Mouse (Mus musculus) liver, adult 2 months (tissue): ENCODE measurements around the gene Cxcr5. TPM values are rescaled to one million over a fixed set of nuclear protein-coding genes. Genes with fewer than 3 reads are reported as not detected.

ENCODE experiments used
- DNase-seq: peaks from one replicate; pipeline ENCODE4 v3.0.0-alpha.2; 2011; ENCODE audit warnings: low read depth, low spot score; ENCODE audit errors: extremely low read depth
- H3K27ac ChIP-seq: fragments of 200-500 bp; replicated peaks from 2 replicates; pipeline ENCODE4 v1.5.1; 2012; ENCODE audit warnings: low read depth, mild to moderate bottlenecking, control low read depth, inconsistent platforms, low read length; ENCODE audit not compliant: insufficient read depth
- H3K27me3 ChIP-seq: fragments of 200-500 bp; 2 replicates; pipeline ENCODE4 v1.6.1; 2012; ENCODE audit warnings: mild to moderate bottlenecking, moderate library complexity, low read length, inconsistent platforms; ENCODE audit not compliant: control insufficient read depth, insufficient read depth
- H3K36me3 ChIP-seq: fragments of 200-500 bp; 2 replicates; pipeline ENCODE4 v1.6.1; 2012; ENCODE audit warnings: low read length, inconsistent platforms; ENCODE audit not compliant: control insufficient read depth, insufficient read depth
- H3K4me1 ChIP-seq: fragments of 200-500 bp; 2 replicates; pipeline ENCODE4 v1.6.1; 2011; ENCODE audit warnings: low read length; ENCODE audit not compliant: control insufficient read depth, insufficient read depth
- H3K4me3 ChIP-seq: fragments of 200-500 bp; 2 replicates; pipeline ENCODE4 v1.5.1; 2011; ENCODE audit warnings: low read depth, mild to moderate bottlenecking, control low read depth, low read length, moderate library complexity; ENCODE audit not compliant: insufficient read depth
- H3K79me2 ChIP-seq: fragments of 200-500 bp; 2 replicates; pipeline ENCODE4 v1.6.1; 2012; ENCODE audit warnings: inconsistent platforms, mild to moderate bottlenecking, low read length, moderate library complexity; ENCODE audit not compliant: control insufficient read depth, insufficient read depth
- H3K9ac ChIP-seq: fragments of 200-500 bp; 2 replicates; pipeline ENCODE4 v1.6.1; 2012; ENCODE audit warnings: low read depth, mild to moderate bottlenecking, control low read depth, inconsistent platforms, low read length
- CTCF ChIP-seq: fragments of 200-500 bp; IDR thresholded peaks from 2 replicates; pipeline ENCODE4 v1.5.1; 2011; ENCODE audit warnings: low read depth, low read length, control low read depth
- POLR2A ChIP-seq: fragments of 200-500 bp; IDR thresholded peaks from 2 replicates; pipeline ENCODE4 v1.6.1; 2011; ENCODE audit warnings: low read length, control low read depth; ENCODE audit not compliant: insufficient read depth; ENCODE audit errors: extremely low read depth
- WGBS: fragments of 180-500 bp; shearing (Covaris S2); methylation state at CpG from one replicate; pipeline ENCODE4 v1.1.7; 2018; 5-methylcytosine and 5-hydroxymethylcytosine counted together
- polyA plus RNA-seq: library from polyadenylated mRNA; depleted of rRNA; stranded (reverse); fragments of >200 nt; gene quantifications from 2 replicates; pipeline ENCODE4 v1.2.3, GENCODE M21; 2012
- total RNA-seq: library from RNA; depleted of rRNA; stranded (reverse); fragments of >200 nt; gene quantifications from 2 replicates; pipeline ENCODE4 v1.2.3, GENCODE M21; 2014

Cxcr5 gene
- total and polyA plus RNA-seq, 2 experiments: 0.18 to 1.4 TPM

DNA sequence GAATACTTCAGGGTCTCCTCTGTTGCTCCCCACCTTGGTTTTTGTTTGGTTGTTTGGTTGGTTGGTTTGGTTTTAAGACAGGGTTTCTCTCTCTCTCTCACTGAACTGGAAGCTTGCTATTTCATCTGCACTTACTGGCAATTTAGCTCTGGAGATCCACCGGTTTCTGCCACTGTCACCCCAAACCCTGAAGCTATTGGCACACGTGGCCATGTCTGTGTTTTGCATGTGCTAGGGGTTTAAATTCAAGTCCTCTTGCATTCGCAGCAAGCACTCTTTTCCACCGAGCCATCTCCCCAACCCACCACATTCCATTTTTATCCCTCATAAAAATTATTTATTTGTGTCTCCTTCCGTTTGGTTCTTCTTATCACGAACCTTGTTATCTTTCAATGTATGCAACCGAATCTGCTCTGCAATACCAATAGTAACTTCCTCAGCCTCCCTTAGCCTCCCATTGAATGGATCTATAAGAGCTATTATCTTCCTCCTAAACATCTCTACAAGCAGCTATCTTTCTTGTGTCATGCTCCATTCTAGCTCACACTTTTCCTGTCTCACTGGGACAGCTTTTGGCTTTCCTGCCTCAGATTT lies 30.0 kb upstream of the Cxcr5 start:
- Histone ChIP-seq H3K79me2 (no peaks in the 10 kb centered on the region), H3K9ac (no peak overlapping the region), H3K27me3 (no peaks in the 10 kb centered on the region), H3K4me3 (no peak overlapping the region), H3K36me3 (no peaks in the 10 kb centered on the region), H3K4me1 (peaks cover 2% of the 10 kb centered on the region), H3K27ac (no peak overlapping the region)
- TF ChIP-seq POLR2A (no peak), CTCF (no peak)
- no peak for DNase-seq
- 76% methylated on average over 7 of the region's 7 CpGs for WGBS

DNA sequence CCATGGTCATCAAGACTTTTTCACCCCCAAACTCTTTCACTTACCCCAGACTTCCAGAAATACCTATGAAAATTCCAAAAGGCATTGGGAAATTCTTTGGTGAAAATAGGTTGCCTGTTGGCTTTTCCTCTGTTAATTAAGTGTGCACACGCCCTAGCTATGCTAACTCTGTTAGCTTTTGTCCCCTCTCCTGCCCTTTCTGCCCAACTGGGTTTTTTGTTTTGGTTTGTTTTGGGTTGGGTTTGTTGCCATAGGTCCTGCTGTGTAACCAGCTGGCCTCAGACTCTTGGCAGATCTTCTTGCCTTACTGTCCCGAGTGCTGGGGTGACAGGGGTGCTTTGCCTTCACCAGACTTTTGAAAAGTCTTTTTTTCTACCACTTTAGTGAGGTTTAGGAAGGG lies 29.3 kb upstream of the Cxcr5 start:
- Histone ChIP-seq H3K4me3 (no peak overlapping the region), H3K27ac (no peak overlapping the region), H3K9ac (no peak overlapping the region), H3K27me3 (no peaks in the 10 kb centered on the region), H3K79me2 (no peaks in the 10 kb centered on the region), H3K4me1 (peaks cover 2% of the 10 kb centered on the region), H3K36me3 (no peaks in the 10 kb centered on the region)
- 35% methylated on average over 2 of the region's 2 CpGs for WGBS
- DNase-seq: no peak
- TF ChIP-seq CTCF: no peak
- TF ChIP-seq POLR2A: no peak

DNA sequence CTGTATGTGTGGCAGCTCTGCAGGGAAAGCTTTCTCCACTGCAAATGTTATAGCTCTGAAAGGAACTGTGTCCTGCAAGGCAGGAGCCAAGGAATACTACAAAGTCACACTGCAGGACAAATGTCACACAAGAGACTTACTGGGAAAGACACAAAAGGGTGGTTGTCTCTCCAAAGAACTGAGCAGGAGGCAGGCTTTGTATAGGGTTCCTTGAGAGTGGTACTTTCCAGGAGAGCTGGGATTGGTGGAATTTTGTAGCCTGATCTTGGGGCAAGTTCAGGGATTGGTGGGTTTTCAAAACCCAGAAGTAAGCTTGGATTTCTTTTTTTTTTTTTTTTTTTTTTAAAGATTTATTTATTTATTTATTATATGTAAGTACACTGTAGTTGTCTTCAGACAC lies 27.4 kb upstream of the Cxcr5 start:
- peaks cover 2% of the 10 kb centered on the region for H3K4me1 ChIP-seq
- H3K4me3 ChIP-seq: no peak overlapping the region
- no peak for TF ChIP-seq POLR2A
- TF ChIP-seq CTCF: no peak
- H3K79me2 ChIP-seq: no peaks in the 10 kb centered on the region
- DNase-seq: no peak
- no peak overlapping the region for H3K9ac ChIP-seq
- no peaks in the 10 kb centered on the region for H3K27me3 ChIP-seq
- H3K27ac ChIP-seq: no peak overlapping the region
- H3K36me3 ChIP-seq: no peaks in the 10 kb centered on the region

DNA sequence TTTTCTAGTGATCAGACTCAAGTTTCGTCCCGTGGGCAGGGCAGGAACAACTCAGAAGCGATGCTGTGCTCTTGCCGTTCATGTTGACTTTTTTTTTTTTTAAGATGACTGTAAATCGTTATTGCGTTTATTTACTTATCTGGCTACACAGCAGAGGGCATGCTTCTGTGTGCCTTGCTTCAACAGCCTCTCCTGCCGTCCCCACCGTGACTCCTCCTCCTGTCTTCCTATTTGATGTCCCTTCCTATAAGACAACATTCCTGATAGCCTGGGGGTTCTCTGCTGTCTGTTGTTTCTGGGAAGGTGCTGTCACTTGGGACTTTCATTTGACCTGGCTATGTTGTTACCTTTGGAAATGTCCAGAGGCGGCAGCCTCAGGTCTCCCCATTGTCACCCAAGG lies 26.9 kb upstream of the Cxcr5 start:
- no peak for DNase-seq
- H3K9ac ChIP-seq: no peak overlapping the region
- WGBS: 31% methylated on average over 9 of the region's 9 CpGs
- no peaks in the 10 kb centered on the region for H3K27me3 ChIP-seq
- peaks cover 2% of the 10 kb centered on the region for H3K4me1 ChIP-seq
- no peaks in the 10 kb centered on the region for H3K36me3 ChIP-seq
- no peak overlapping the region for H3K4me3 ChIP-seq
- H3K27ac ChIP-seq: no peak overlapping the region
- H3K79me2 ChIP-seq: no peaks in the 10 kb centered on the region
- TF ChIP-seq CTCF (no peak), POLR2A (no peak)

DNA sequence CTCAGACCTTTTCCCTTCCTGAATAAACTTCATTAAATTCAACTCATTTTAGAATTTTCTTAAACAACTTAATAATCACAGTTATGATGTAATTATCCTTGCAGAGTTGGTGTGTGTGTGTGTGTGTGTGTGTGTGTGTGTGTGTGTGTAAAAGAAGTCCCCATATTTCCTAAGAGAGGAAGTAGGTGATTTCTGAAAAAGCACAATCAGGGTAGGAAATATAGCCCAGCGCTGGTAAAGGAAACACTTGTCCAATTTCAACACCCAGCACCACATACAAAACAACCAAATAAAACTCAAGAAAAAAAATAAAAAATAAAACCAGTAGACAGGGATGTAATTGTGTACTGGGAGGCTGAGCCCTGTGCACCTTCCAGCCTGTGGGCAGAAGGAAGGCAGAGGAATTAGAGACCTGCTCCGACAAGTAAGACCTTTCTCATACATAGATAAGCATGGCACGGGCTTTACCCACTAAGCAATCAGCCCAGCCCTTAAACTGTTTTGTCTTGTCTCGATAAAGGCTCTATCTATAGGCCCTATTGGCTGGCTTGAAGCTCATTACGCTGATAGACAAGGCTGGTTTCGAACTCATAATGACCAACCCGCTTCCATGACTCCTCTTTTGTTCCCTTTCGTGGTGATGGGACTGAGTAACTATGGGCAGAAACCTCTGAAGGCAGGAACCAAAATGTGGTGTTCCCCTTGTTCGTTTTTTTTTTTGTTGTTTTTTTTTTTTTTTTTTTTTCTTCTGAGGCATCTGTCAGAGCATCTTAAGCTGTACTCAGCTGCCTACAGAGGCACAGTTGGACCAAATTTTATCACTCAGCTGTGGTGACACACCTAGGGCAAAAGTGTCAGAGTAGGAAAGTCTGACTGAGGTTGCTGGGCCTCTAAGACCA lies 25.8 kb upstream of the Cxcr5 start:
- TF ChIP-seq CTCF (no peak), POLR2A (no peak)
- no peak overlapping the region for H3K9ac ChIP-seq
- WGBS: 86% methylated on average over 9 of the region's 9 CpGs

More for the DNA sequence above, 25.8 kb upstream of the Cxcr5 start:
- H3K4me1 ChIP-seq: peaks cover 2% of the 10 kb centered on the region
- no peak overlapping the region for H3K4me3 ChIP-seq
- no peak overlapping the region for H3K27ac ChIP-seq
- H3K36me3 ChIP-seq: no peaks in the 10 kb centered on the region
- H3K27me3 ChIP-seq: no peaks in the 10 kb centered on the region
- no peak for DNase-seq
- H3K79me2 ChIP-seq: no peaks in the 10 kb centered on the region
